ENCODE assay signal across 12 mouse cellular contexts in genomic region chr4:57914193-57915190, GRCm38 (mm10). TPM values are rescaled to one million over a fixed set of nuclear protein-coding genes. Genes with fewer than 3 reads are reported as not detected.
DNase-seq lines count a peak whose midpoint lies in the region; ATAC-seq and TF ChIP-seq lines count a peak whose summit lies in the region.
"Had no signal": no experiment of that assay in that cellular context is flagged by ENCODE, and none has a peak within 500 bp of the region (broad histone marks: within the 10 kb centered on the region; RNA-seq: fewer than 3 reads in every experiment).

No protein-coding gene starts in this region.

- H3K4me3 ChIP-seq in kidney, adult 2 months (ENCODE audit: insufficient read depth, low read depth, low read length): peak overlapping the region; percentile 31
- H3K4me3 ChIP-seq in E14TG2a.4 (replicated peaks; ENCODE audit: low read length): peak overlapping the region; percentile 54
- H3K4me3 ChIP-seq in limb, embryonic 14.5 days (replicated peaks; ENCODE audit: low read length): no peak overlapping the region
- H3K4me3 ChIP-seq in forebrain, embryonic 16.5 days (replicated peaks; ENCODE audit: low read length): no peak overlapping the region
- H3K4me3 ChIP-seq: embryonic facial prominence, embryonic 12.5 days; limb, embryonic 15.5 days had no signal

- WGBS in kidney, adult 2 months: 48% methylated on average over 10 of the region's 10 CpGs
- WGBS in limb, embryonic 14.5 days: 66% methylated on average over 9 of the region's 10 CpGs
- 77% methylated on average over 9 of the region's 10 CpGs for WGBS in forebrain, embryonic 16.5 days

- no peak overlapping the region for H3K4me2 ChIP-seq in limb, embryonic 14.5 days (replicated peaks; ENCODE audit: low read depth, low read length, severe bottlenecking)
- no peak overlapping the region for H3K4me2 ChIP-seq in forebrain, embryonic 16.5 days (ENCODE audit: low read length)
- H3K4me2 ChIP-seq: embryonic facial prominence, embryonic 12.5 days had no signal

- H3K27ac ChIP-seq in kidney, adult 2 months (ENCODE audit: insufficient read depth, low read depth, low read length): peak overlapping the region; percentile 24; the same call in 1 of the 2 replicates
- H3K27ac ChIP-seq in limb, embryonic 14.5 days (replicated peaks; ENCODE audit: low read depth, low read length): no peak overlapping the region
- no peak overlapping the region for H3K27ac ChIP-seq in forebrain, embryonic 16.5 days (ENCODE audit: low read length)
- H3K27ac ChIP-seq: embryonic facial prominence, embryonic 12.5 days; limb, embryonic 15.5 days had no signal

- TF ChIP-seq CTCF in kidney, adult 2 months (conservative IDR thresholded peaks at IDR 0.05; ENCODE audit: insufficient read depth, insufficient read length, low read depth, low read length): peak; percentile 49
- TF ChIP-seq CTCF in E14TG2a.4 (conservative IDR thresholded peaks at IDR 0.05; ENCODE audit: low read length): no peak

- H3K9ac ChIP-seq in limb, embryonic 14.5 days (ENCODE audit: low read depth, low read length, severe bottlenecking): 0 out of 2 replicates have a peak overlapping the region, but pooled peaks have one; percentile 4
- no peak overlapping the region for H3K9ac ChIP-seq in forebrain, embryonic 16.5 days (replicated peaks; ENCODE audit: low read depth, low read length)
- H3K9ac ChIP-seq: embryonic facial prominence, embryonic 12.5 days; limb, embryonic 15.5 days had no signal

- H3K4me1 ChIP-seq in kidney, adult 2 months (ENCODE audit: control insufficient read depth, insufficient read depth, low read length): peaks cover 20% of the 10 kb centered on the region
- H3K4me1 ChIP-seq in E14TG2a.4 (replicated peaks; ENCODE audit: low read depth, low read length): peaks cover 58% of the 10 kb centered on the region
- H3K4me1 ChIP-seq in limb, embryonic 14.5 days (ENCODE audit: control insufficient read depth, insufficient read depth, low read length): peaks cover 24% of the 10 kb centered on the region
- peaks cover 2% of the 10 kb centered on the region; the same call in 1 of the 2 replicates for H3K4me1 ChIP-seq in forebrain, embryonic 16.5 days (replicated peaks; ENCODE audit: control insufficient read depth, insufficient read depth, low read length)

- DNase-seq in kidney, adult 2 months: peak; percentile 26
- no peak for DNase-seq in kidney, adult 9 months
- DNase-seq in adipocyte (ENCODE audit: low spot score): peak; percentile 36
- no peak for DNase-seq in limb, embryonic 14.5 days (ENCODE audit: low spot score)
- no peak for DNase-seq in layer of hippocampus, adult 8-10 months (ENCODE audit: low spot score in 2 of 2)
- no peak for DNase-seq in layer of hippocampus, postnatal 14 days (ENCODE audit: low spot score in 2 of 2)
- DNase-seq: right cerebral cortex, postnatal 14 days had no signal

- no peaks in the 10 kb centered on the region for H3K9me3 ChIP-seq in E14TG2a.4 (ENCODE audit: low read length)
- H3K9me3 ChIP-seq in limb, embryonic 14.5 days (ENCODE audit: control insufficient read depth, low read length): no peaks in the 10 kb centered on the region
- peaks cover 3% of the 10 kb centered on the region; the same call in 1 of the 2 replicates for H3K9me3 ChIP-seq in forebrain, embryonic 16.5 days (ENCODE audit: control insufficient read depth, low read length)
- H3K9me3 ChIP-seq: embryonic facial prominence, embryonic 12.5 days; limb, embryonic 15.5 days had no signal

- H3K27me3 ChIP-seq in kidney, adult 2 months (replicated peaks; ENCODE audit: control insufficient read depth, insufficient read depth, low read length): no peaks in the 10 kb centered on the region
- H3K27me3 ChIP-seq in E14TG2a.4 (ENCODE audit: insufficient read depth, low read length): peaks cover 5% of the 10 kb centered on the region; the same call in 1 of the 2 replicates
- no peaks in the 10 kb centered on the region; the same call in 1 of the 2 replicates for H3K27me3 ChIP-seq in limb, embryonic 14.5 days (ENCODE audit: control insufficient read depth, insufficient read depth, low read length)
- no peaks in the 10 kb centered on the region for H3K27me3 ChIP-seq in forebrain, embryonic 16.5 days (replicated peaks; ENCODE audit: control insufficient read depth, insufficient read depth, low read length)
- H3K27me3 ChIP-seq: embryonic facial prominence, embryonic 12.5 days; limb, embryonic 15.5 days had no signal

- no peak for TF ChIP-seq POLR2A in kidney, adult 2 months (IDR thresholded peaks at IDR 0.05; ENCODE audit: low read depth, low read length)
- TF ChIP-seq POLR2A in limb, embryonic 14.5 days (IDR thresholded peaks at IDR 0.05; ENCODE audit: borderline replicate concordance, extremely low read depth, insufficient read depth, insufficient read length): no peak

- ATAC-seq in limb, embryonic 14.5 days (ENCODE audit: low FRiP score, low read depth): no peak
- no peak for ATAC-seq in forebrain, embryonic 16.5 days

- H3K36me3 ChIP-seq in kidney, adult 2 months (ENCODE audit: control insufficient read depth, insufficient read depth, low read length): no peaks in the 10 kb centered on the region
- H3K36me3 ChIP-seq in E14TG2a.4 (ENCODE audit: insufficient read depth, low read length): no peaks in the 10 kb centered on the region
- no peaks in the 10 kb centered on the region for H3K36me3 ChIP-seq in limb, embryonic 14.5 days (ENCODE audit: control insufficient read depth, insufficient read depth, low read length)
- H3K36me3 ChIP-seq in forebrain, embryonic 16.5 days (ENCODE audit: control insufficient read depth, insufficient read depth): no peaks in the 10 kb centered on the region
- H3K36me3 ChIP-seq: embryonic facial prominence, embryonic 12.5 days; limb, embryonic 15.5 days had no signal

RNA-seq across cellular contexts. Expression of gene D630039A03Rik, which starts 1.6 kb away (rescaled TPM):
- 17.8 and 19.8 TPM in 2 replicates for polyA plus RNA-seq in kidney, adult 2 months (2012; rRNA removed)
- polyA plus RNA-seq in limb, embryonic 14.5 days (2012; rRNA removed): 0.33 and 0.36 TPM in 2 replicates
- polyA plus RNA-seq in limb, embryonic 14.5 days (2014; fragmentation: Nextera tagmentation; extraction: Ambion mirVana): 0.11 and 0.17 TPM in 2 replicates
- total RNA-seq in layer of hippocampus, adult 8-10 months (2022): under 1 TPM; 0.13 to 0.33 (median 0.20) TPM
- under 1 TPM; 0.26 to 0.48 TPM for total RNA-seq in layer of hippocampus, postnatal 14 days (2021)
- polyA plus RNA-seq in forebrain, embryonic 16.5 days (2015; fragmentation: Nextera tagmentation; extraction: Ambion mirVana): not detected in 2 replicates
- total RNA-seq: gastrocnemius, postnatal 14 days had no signal

RNA-seq across cellular contexts. Expression of gene Txn1, which starts 41.7 kb away (rescaled TPM):
- polyA plus RNA-seq in kidney, adult 2 months (2012; rRNA removed): 296 and 377 TPM in 2 replicates
- 237 and 292 TPM in 2 replicates for polyA plus RNA-seq in limb, embryonic 14.5 days (2012; rRNA removed)
- 372 and 378 TPM in 2 replicates for polyA plus RNA-seq in limb, embryonic 14.5 days (2014; fragmentation: Nextera tagmentation; extraction: Ambion mirVana)
- 10 to 100 TPM; 85.4 to 95.3 (median 92.5) TPM for total RNA-seq in layer of hippocampus, adult 8-10 months (2022)
- 100 to 1,000 TPM; 151 to 152 TPM for total RNA-seq in layer of hippocampus, postnatal 14 days (2021)
- 261 and 274 TPM in 2 replicates for polyA plus RNA-seq in forebrain, embryonic 16.5 days (2015; fragmentation: Nextera tagmentation; extraction: Ambion mirVana)

Comparison
In these comparisons a context has a peak if more than half of its experiments do, and no peak if none do; other contexts are left out.
1. DNase-seq: peak in kidney, adult 2 months (single experiment) and adipocyte (single experiment); none in kidney, adult 9 months (single experiment), limb, embryonic 14.5 days (single experiment), layer of hippocampus, adult 8-10 months (0 of 2) and layer of hippocampus, postnatal 14 days (0 of 2).
2. H3K4me3 ChIP-seq: peak in kidney, adult 2 months (single experiment) and E14TG2a.4 (single experiment); none in limb, embryonic 14.5 days (single experiment) and forebrain, embryonic 16.5 days (single experiment).
3. RNA of gene D630039A03Rik, which starts 1.6 kb away (polyA plus RNA-seq): 17.8 to 19.8 TPM in kidney, adult 2 months; 0.11 to 0.36 TPM in limb, embryonic 14.5 days and not detected in forebrain, embryonic 16.5 days; every median in the first group is over 10 times any median in the second.